Mouse (Mus musculus): ENCODE measurements around the gene C9.

The C9 gene

DNA sequence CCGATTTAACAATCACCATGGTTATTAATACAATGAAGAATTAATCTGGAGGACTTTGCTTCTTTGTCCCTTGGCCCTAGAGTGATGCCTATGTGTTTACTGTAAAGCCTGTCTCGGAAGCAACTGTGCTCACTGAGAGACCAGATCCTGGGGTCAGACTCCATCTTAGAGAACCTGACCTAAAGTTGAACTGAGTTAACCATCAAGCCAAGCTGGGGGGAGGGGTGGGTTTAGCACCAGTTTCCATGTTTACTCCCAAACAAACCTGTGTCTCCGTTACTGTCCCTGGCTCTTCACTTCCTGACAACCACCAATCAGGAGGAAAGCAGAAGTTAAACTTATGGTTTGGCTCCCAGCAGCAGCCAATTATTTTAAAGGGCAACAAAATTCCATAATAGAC, 38.4 kb downstream of the C9 start:
- DNase-seq (ENCODE audit: low spot score in 2 of 2): no peak

DNA sequence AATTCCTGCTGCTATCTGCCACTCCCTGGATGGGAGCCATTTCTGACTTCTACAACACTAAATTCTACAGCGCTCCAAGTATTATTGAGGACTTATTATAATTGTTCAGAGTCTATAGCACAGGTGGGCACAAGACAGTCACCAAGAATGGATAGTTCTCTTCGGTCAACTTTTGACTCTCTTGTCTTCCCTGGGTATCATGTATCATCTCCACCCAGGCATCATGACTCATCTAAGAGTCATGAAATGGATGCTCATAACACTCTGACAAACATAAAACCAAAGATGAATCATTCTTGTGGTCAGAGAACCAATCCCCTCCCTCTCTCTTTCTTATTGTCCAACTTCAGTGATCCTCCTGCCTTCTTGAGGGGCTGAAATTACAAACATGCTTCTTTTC, 47.3 kb downstream of the C9 start:
- no peak for DNase-seq (ENCODE audit: low spot score in 2 of 2)

DNA sequence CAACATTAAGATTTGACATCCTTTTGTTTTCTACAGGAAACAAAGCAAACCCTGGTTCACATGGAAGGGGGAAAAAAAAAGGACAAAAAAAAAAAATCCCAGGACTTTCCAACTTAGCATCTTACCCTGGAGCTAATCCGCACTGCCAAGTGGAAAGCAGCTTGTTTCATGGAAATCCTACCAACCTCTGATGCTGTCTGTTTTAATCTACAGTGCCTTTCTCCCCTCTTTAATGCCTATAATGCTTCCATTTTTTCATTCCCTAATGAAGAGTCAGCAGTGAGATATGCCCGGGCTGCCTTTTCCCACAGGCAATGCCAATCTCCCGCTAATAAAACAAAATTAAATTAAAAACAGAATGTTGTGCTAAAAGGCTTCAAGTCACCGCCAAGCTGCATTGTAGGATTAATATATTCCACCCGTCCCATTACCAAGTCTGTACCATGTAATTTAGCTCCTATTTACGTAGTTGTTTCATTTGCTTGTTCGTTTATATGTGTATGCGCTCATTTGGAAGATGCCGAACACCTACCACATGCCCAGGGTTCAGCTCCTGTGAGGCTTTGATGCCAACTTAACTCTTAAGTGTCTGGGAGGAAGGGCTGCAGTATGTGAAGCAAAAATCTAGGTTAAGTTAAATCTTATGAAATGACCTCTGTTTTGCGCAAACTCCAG, 53.4 kb downstream of the C9 start:
- no peak for DNase-seq (ENCODE audit: low spot score in 2 of 2)

DNA sequence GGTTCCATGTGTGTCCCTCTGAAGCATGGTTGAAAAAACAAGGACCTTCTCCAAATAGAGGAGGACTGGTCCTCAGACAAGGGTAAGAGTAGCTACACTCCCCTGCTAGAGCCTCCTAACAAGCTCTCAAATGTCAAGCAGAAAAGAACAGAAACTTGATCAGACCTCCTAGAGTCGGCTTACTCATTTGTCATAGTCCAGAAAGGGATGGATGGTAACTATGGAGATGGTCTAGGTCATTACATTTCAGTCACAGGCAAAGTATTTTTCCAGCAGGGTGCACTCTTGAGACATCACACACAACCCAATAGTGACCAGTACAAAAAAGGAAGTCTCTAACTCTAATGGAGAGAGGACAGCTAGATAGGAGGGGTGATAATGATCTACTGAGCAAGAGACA, 55.7 kb downstream of the C9 start:
- DNase-seq (ENCODE audit: low spot score in 2 of 2): no peak

DNA sequence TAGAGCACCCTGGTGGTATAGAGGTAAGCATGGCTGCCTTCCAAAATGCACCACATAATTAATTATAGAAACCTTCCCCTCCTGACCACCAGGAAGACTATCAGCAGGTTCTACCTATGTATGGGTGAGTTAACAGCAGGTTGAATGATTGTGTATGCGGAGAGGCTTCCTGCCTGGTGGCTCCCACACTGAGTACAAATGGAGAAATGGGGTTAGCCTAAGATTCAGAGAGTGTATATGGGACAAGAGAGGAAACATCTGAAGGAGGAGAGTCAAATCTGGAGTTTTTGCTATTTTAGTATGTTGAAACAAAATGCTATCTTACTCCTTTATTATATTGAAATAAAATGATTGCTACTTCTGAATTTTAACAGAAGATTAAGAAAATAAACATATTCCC, 72.4 kb downstream of the C9 start:
- no peak for DNase-seq (ENCODE audit: low spot score in 2 of 2)

DNA sequence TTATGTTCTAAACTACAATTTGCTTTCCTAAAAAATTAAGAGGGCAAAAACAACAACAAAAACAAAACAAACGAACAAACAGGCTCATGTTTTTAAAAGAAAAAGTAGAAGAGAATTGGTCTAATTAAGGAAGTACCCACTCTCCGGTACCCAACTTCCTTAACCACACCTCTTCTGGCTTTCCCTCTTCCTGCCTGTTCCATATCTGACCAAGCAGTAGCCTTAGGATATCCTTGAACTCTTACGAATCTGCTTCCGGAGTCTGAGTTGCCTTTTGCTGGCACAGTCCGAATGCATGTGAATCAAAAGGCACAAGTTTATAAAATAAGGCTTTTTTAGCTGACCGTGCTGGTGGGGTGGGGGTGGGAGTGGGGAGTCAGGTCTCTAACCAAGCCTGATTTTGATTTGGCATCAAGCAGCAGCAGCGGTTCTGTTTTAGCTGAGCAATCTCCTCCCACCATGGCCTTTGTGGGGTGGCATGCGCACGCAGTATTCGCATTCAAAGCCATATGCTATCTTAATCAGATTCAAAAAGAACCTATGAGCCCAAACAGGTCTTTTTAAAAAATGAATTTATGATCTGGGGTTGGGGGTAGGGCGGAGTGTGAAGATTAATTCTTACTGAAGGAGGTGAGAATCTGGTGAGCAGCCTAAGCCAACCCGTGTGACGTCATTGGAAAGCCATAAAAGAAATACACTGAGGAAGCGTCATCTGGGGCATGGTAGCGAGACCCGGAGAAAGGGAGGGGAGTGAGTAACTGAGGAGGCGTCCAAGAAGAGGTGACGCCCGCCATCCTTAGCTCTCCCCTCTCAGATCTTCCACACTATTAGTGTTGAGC, 74.5 kb downstream of the C9 start:
- DNase-seq (ENCODE audit: low spot score in 2 of 2): no peak

DNA sequence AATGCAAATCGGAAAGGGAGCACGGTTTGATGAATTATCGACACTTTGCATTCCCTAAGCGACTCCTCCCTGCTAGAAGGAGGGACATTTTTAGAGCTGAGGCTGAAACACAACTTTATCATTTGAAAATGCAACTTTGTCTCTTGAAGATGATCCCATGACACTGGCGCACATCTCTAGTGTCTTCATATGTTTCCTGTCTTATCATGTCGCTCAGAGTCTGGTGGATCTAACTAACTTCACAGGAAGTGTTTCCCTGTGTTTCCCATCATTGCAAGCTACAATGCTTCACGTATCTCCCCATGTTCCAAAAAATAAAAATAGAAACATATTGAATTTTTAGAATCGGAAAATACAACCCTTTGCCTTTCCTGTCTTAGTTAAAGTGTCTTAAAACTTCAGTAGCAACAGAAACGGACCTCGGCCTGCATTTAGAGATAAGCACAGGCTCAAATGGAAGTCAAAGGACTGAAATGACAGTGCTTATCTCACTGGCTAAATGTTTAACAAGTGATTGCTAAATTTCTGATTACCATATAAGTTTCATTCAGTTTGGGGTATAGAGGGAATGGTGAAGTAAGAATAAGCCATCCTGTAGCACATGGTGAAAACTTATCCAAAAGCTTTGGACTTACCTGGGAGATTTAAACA, 75.5 kb downstream of the C9 start:
- no peak for DNase-seq (ENCODE audit: low spot score in 2 of 2)

DNA sequence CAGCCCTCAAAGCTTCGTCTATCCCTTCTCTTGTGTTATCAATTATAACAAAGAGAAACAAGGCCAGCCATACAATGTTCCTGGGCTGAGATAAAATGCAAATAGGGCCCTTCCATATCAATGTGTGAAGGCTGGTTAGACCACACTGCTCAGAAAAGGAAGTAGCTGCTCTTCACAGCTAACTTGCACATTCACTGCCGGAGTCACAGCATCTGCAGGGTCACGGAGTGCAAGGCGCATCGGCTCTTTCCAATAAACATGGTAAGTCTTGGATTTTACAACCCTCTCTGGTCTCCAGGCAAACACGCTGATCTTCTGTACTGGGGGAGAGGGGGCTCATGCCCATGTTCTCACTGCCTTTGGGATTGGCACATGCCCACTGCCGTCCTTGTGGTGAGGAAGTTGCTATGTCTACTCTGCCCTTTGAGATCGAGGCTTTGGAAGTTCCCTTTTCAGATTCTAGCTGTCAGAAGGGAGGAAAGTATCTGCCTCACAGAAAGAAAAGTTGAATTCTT, 77.6 kb downstream of the C9 start, which contains the start of gene Fyb:
Gene Fyb (plus strand): TSS at position 201 of the 515 bp plus-strand sequence.
- DNase-seq (ENCODE audit: low spot score in 2 of 2): no peak

DNA sequence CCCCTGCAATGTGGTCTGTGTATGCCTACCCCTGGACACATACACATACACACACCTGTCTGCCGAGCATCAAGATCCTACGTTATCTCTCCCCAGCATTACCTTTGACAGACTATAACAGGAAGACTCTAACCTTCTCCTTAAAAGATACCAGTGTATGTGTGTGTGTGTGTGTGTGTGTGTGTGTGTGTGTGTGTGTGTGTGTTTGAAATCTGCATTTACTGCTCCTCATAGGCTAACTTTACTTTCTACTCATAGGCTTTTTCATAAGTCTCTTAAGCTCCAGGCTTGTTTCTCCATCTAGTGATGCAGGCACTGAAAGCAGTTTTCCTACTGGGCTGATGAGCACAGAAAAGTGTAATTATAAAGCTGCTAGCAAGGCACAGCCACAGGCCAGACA, 79.7 kb downstream of the C9 start:
- DNase-seq (ENCODE audit: low spot score in 2 of 2): no peak

DNA sequence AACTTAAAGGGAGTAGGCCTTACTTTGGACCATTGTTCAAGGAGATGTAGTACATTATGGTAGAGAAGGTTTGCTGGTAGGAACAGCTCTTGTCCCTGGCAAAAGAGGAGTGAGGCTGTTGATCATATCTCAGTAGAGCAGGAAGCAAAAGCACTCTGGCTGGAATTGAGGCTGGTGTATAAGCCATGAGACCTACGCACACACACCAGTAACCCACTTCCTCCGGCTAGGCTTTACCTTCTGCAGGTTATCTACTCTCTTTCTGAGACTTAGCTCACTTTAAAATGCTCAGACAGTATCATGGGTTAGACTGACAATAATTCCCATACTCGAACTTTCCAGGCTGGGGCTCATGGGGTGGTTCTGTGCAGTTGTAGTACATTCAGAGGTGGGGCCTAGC, 80.3 kb downstream of the C9 start:
- DNase-seq (ENCODE audit: low spot score in 2 of 2): no peak

DNA sequence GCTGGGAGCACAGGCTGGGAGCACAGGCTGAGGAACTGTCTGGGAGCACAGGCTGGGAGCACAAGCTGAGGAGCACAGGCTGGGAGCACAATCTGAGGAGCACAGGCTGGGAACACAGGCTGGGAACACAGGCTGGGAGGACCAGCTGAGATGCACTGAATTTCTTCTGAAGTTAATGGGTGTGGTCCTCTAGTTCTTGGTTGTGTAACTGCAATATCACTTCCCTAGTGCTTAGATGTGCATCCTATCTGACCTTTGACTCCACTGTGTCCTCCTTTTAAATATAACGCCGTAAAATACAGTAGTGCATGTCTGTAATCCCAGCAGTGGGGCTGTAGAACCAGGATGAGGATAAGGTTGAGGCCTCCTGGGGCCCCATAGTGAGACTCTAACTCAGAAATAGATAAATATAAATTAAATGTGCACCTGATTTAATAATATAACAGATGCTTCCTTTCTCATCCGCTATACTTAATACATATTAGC, 88.8 kb downstream of the C9 start:
- DNase-seq (ENCODE audit: low spot score in 2 of 2): no peak

DNA sequence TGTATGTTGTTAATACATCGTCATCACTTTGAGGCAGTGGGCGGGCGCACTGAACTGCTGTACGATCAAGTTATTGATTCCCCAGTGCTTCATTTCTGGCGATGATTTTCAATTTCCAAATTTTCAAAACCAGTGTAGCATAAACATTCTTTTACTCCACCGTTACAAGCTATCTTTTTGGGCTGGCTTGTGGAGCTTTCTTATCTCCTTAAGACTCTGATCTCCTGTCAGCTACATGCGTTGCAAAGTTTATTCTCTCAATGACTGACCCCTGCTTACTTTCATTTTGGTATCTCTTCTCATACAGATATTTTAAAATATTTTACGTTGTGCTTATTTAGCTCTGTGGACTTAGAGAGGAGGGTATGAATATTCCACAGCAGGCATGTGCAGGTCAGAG, 89.5 kb downstream of the C9 start:
- DNase-seq (ENCODE audit: low spot score in 2 of 2): no peak

DNA sequence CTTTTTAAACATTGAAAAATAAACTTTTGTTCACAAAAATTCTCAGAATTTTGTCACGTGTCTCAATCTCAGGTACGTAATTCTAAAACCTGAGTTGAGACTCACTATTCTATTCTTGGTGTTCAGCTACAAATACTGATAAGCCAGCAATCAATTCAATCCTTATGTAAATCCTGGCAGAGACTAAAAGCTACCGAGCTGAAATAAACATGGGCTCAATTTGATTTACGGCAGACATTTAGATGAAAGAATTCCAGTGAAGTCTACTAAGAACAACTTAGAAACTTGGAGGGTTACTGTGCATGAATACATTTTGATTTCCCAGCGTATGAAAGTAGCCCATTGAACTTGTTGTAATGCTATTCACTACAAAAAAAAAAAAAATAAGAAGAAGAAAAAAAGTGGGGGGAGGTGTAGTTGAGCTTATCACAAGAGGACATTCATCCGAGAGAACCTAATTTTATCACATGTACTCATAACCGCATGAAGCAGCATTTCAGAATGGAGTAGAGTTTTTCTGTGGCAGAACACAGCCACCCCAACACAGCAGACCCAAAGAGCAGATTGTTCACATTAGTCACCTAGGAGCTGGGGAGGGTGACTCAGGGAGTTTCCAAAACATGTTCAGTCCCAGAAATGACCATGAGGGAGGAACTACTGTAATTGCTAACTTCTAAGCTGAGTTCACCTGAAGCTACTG, 94.7 kb downstream of the C9 start:
- no peak for DNase-seq (ENCODE audit: low spot score in 2 of 2)
